Mouse (Mus musculus) spleen, postnatal 10 days (tissue): ENCODE measurements around the gene Serpina3m.
A peak's percentile ranks its signal among the peaks of the same experiment; 100 is the strongest.
"Not testable (repeated sequence)": the region's sequence is repeated elsewhere in the genome, so short reads cannot be mapped to it uniquely, and the experiment has no call there.

ENCODE experiments used
- DNase-seq, 2 experiments: peaks; one replicate each; pipeline ENCODE4 v3.0.0; 2021 to 2022; ENCODE audit warnings: low spot score in 2 of 2

The Serpina3m gene

GRCm38 (mm10) chr12:104338226-104338625 lies at the start of gene Serpina3m, which contains the start of gene Serpina3k:
TSS of gene Serpina3m (plus strand) at chr12:104338486.
TSS of gene Serpina3k (plus strand) at chr12:104338486.
- DNase-seq, result not testable (repeated sequence)

DNA sequence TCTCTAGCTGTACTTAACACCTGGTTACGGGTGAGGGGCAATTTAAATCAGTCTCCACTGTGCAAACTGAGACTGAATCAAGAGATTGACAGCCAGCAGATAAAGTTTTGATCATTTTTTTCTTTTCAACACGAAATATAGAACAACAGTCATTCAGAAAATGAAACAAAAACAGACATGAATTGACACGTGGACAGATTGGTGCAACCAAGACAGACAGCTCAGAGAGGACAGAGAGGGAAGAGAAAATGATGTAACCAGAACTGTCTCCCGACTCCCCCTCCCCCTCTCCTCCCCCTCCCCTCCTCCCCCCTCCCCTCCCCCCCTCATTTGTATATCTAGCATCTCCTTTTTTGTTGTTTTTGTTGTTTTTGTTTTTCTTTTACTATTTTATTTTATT lies 48.4 kb upstream of the Serpina3m start:
- no peak for DNase-seq

- no peak for DNase-seq
Observed at GRCm38 (mm10) chr12:104293963-104294362, 44.3 kb upstream of the Serpina3m start.

- DNase-seq, result no peak
Observed at GRCm38 (mm10) chr12:104298049-104298448, 40.2 kb upstream of the Serpina3m start.

- no peak for DNase-seq
Observed at GRCm38 (mm10) chr12:104305991-104306390, 32.3 kb upstream of the Serpina3m start.

DNA sequence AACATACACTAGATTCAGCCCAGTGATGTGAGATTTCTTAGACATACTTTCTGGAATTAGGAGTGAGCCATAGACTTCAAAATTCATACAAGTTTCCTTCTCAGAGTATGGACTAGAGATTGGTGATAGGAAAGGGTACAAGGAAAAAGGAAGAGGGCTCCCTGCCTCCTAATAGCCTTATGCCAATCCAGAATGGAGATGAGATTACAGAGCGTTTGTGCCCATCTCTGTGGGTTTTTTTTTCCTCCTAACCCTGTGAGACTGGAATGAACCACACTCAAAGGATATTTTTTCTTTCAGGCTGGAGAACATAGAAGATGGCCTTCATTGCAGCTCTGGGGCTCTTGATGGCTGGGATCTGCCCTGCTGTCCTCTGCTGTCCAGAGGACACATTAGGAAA lies 24.0 kb upstream of the Serpina3m start, which contains the start of gene Serpina3j:
Serpina3j (plus strand) TSS at position 301 of the 400 bp plus-strand sequence.
- no peak for DNase-seq

GRCm38 (mm10) chr12:104322454-104322853 lies 15.8 kb upstream of the Serpina3m start:
- no peak for DNase-seq

DNA sequence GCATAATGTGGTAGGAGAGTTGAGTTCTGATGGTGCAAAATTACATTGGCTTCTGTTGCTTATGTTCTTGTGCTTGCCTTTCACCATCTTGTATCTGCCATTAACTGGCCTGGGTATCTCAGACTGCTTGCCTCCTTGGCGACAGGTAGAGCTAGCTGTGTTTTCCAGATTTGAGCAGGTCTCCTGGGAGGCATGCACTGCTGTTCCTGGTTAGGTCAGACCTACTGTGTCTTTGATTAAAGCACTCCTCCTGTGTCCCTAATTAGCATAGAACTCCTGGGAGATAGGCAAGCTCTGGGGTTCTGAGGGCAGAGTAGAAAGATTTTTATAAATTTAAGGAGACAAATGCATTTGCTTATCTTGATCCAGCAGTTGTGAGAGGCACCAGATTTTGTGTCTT lies 6.6 kb upstream of the Serpina3m start:
- DNase-seq, result no peak

- not testable (repeated sequence) for DNase-seq
Observed at GRCm38 (mm10) chr12:104336873-104337272, 1.4 kb upstream of the Serpina3m start.

DNA sequence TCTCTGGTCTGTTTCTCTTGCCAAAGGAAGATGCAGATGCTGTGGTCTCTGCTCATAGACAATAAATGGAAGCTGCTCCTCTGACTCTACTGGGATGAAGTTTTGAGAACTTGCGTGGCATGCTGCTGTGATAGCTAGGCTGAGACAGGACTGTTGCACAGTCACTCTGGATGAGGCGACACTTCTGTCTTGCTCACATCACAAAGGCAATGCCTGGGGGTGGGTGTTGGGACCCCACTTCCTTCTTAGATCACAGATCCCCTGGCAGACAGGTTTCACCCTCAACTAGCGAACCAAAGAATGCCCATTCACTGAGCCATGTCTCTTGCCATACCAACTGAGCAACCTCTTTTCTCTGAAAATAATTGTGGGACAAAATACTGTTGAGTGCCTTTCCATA lies 419 bp downstream of the Serpina3m start:
- DNase-seq, result no peak

DNA sequence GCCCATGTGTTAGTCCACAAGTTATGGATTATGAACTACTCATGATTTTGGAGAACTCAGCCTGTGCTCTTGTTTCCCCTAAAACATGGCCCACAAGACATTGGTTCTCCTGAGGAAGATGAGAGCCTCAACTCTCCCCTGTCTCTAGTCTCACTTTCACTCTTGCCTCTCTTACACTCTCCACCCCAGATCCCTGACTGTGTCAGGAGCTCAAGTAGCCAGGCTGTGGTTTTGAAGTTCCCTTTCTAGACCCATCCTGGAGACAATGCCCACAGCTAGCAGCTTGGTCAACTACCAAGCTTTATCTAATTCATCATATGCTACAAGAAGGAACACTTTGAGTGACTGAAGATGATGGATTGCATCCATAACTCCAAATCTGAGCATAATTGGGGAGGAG lies 4.2 kb downstream of the Serpina3m start:
- not testable (repeated sequence) for DNase-seq

- no peak for DNase-seq
Observed at GRCm38 (mm10) chr12:104345181-104345580, 6.9 kb downstream of the Serpina3m start.

GRCm38 (mm10) chr12:104345707-104346106 lies 7.4 kb downstream of the Serpina3m start:
- DNase-seq, result no peak

GRCm38 (mm10) chr12:104347091-104347490 lies 8.8 kb downstream of the Serpina3m start:
- DNase-seq, result no peak

DNA sequence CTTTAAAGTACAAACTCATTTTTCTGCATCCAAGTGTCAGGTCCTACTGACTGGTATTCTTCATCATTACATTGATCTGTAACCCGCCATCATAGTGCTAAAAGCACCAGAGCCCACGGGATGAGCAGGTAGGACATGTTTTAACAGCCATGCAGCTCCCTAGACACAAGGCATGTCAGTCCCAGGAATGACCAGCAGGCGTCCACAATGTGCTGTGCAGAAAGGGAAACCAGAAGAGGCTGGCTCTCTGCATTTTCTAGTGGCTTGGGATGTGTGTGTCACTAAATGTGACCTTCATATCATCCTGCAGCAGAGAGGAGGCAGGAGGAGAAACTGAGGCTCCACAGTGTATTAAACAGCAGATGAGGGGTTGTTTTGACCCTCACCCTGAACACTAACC lies 13.5 kb downstream of the Serpina3m start:
- DNase-seq, result peak in 1 of 2 experiments; percentile 17

DNA sequence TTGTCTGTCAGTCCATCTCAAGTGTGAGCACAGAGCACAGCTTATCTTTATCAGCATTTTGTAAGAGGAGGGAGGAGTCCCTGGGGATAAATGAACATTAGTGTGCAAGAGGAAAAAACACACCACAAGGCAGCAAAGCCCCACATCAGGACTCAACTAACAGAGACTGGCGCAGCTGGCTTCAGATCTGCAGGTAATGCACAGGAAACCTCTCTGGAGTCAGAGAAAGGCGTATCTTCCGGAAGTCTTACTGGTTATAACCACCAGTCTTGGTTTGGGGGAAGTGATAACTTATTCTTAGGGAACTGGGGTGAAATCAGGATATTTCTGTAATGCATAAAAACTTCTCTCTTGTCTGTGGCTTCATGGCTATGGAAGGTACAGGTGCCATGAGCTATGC lies 17.7 kb downstream of the Serpina3m start:
- DNase-seq, result no peak

DNA sequence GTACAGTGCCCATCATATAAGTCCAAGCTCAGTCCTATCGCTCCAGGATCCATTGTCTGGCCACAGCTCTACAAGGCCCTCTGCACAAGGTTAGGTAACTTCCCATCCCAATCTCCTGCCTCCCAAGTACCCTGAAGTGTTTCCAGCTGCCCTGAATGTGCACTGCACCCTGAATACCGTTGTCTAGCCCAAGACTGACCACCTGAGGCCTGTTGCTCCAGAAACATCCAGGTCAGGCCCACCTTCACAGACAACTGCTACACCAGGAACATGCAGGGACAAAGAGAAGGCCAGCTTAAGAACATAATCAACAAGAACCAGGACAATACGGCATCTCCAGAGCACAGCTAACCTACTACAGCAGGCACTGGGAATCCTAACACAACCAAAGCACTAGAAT lies 31.7 kb downstream of the Serpina3m start:
- no peak for DNase-seq

DNA sequence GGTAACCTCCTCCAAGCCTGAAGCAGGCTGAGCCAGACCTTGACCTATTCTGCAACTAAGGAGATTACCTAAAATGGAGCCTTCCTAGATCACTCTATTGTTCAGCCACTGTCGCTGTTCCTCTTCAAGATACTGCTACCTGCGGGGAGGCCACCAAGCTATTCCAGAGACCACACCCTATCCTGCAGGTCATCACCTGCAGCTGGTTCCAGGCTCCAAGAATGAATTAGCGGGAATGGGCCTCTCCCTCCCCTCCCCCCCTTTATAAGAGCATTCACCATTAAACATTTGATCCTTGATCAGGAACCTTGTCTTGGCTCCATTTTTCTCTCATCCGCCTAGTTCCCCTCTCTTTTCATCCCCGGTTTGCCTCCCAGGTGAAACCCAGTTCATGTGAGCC lies 38.9 kb downstream of the Serpina3m start:
- DNase-seq, result not testable (repeated sequence)

GRCm38 (mm10) chr12:104378351-104378750 lies 40.1 kb downstream of the Serpina3m start:
- not testable (repeated sequence) for DNase-seq

- not testable (repeated sequence) for DNase-seq
Observed at GRCm38 (mm10) chr12:104378815-104379214, 40.5 kb downstream of the Serpina3m start.

DNA sequence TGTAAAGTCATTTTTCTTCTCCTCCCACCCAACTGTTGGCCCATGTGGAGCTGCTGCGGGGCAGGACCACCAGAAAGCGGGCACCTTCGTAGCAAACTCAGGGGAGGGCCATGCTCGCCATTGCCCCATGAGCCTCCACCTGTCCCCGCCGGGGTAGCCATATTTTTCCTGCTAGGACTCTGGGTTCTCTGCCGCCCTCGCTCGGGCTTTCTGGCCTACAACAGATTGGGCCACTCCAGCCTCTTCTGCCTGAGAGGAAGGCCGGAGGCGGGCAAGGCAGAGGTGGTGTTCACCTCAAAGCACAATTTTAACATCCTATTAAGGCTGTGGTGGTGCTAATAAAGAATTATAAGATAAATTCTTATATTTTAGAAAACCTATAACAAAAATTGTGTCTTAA lies 41.6 kb downstream of the Serpina3m start:
- no peak for DNase-seq

- not testable (repeated sequence) for DNase-seq
Observed at GRCm38 (mm10) chr12:104381071-104381604, 42.9 kb downstream of the Serpina3m start.

DNA sequence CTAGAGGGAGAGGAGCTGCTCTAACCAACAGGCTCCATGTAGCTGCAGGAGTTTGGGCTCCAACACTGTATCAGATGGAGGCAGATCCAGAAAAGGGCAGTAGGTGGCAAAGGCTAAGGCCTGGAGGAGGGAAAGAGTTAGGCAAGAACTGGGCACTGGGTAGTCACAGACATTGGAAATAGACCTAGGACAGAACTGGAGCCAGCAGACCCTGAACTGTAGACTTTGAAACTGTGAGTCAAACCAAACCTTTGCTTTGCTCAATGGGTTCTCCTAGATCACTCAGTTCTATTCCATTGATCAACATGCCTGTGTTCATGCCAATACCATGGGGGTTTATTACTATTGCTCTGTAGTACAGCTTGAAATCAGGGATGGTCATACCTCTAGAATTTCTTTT lies 47.7 kb downstream of the Serpina3m start:
- DNase-seq, result not testable (repeated sequence)

- not testable (repeated sequence) for DNase-seq
Observed at GRCm38 (mm10) chr12:104386878-104387277, 48.6 kb downstream of the Serpina3m start.
